Mouse (Mus musculus) lung, postnatal 0 days (tissue): ENCODE data around the gene Nod2. TPM values are rescaled to one million over a fixed set of nuclear protein-coding genes. Genes with fewer than 3 reads are reported as not detected.

Experiments
- ATAC-seq: fragments of 200-750 bp; cut with Nextera tagmentation; 2 replicates; pipeline ENCODE4 v1.8.0; 2017; ENCODE audit warnings: moderate library complexity
- DNase-seq: peaks from one replicate; pipeline ENCODE4 v3.0.0-alpha.2; 2016; ENCODE audit warnings: low spot score
- H3K27ac ChIP-seq: fragments of 300-500 bp; sonication (generic); 2 replicates; pipeline ENCODE4 v1.5.1; 2014; ENCODE audit warnings: antibody characterized with exemption, mild to moderate bottlenecking, low read length, mixed read lengths
- H3K27me3 ChIP-seq: fragments of 300-500 bp; sonication (generic); replicated peaks from 2 replicates; pipeline ENCODE4 v1.6.1; 2014; ENCODE audit warnings: low read length, mixed read lengths; ENCODE audit not compliant: insufficient read depth
- H3K36me3 ChIP-seq: fragments of 300-500 bp; sonication (generic); 2 replicates; pipeline ENCODE4 v1.6.1; 2014; ENCODE audit warnings: low read length, mixed read lengths; ENCODE audit not compliant: insufficient read depth
- H3K4me1 ChIP-seq: fragments of 300-500 bp; sonication (generic); 2 replicates; pipeline ENCODE4 v1.6.1; 2014; ENCODE audit warnings: antibody characterized with exemption, low read depth, low read length, mixed read lengths; ENCODE audit not compliant: insufficient read depth
- H3K4me2 ChIP-seq: fragments of 300-500 bp; sonication (generic); replicated peaks from 2 replicates; pipeline ENCODE4 v1.6.1; 2014; ENCODE audit warnings: low read depth, mild to moderate bottlenecking, low read length, moderate library complexity, mixed read lengths
- H3K4me3 ChIP-seq: fragments of 300-500 bp; sonication (generic); 2 replicates; pipeline ENCODE4 v1.5.1; 2014; ENCODE audit warnings: low read depth, low read length
- H3K9ac ChIP-seq: fragments of 300-500 bp; sonication (generic); replicated peaks from 2 replicates; pipeline ENCODE4 v1.6.1; 2014; ENCODE audit warnings: low read depth, mild to moderate bottlenecking
- H3K9me3 ChIP-seq: fragments of 300-500 bp; sonication (generic); 2 replicates; pipeline ENCODE4 v1.6.1; 2016; ENCODE audit warnings: low read length, mixed read lengths
- CTCF ChIP-seq: IDR thresholded peaks from 2 replicates; pipeline ENCODE4 v1.5.1; 2016; ENCODE audit warnings: antibody characterized with exemption, mild to moderate bottlenecking
- EP300 ChIP-seq: IDR thresholded peaks from 2 replicates; pipeline ENCODE4 v1.6.1; 2016; ENCODE audit warnings: antibody characterized with exemption, mild to moderate bottlenecking, control low read depth
- WGBS: fragments of 180-500 bp; shearing (Covaris S2); extraction: QIAGEN DNeasy Blood & Tissue Kit; methylation state at CpG from one replicate; pipeline ENCODE4 v1.1.7; 2014; 5-methylcytosine and 5-hydroxymethylcytosine counted together
- polyA plus RNA-seq: library from polyadenylated mRNA; unstranded; fragments of >200 nt; fragmentation: Nextera tagmentation; extraction: Ambion mirVana; gene quantifications from 2 replicates; pipeline ENCODE4 v1.2.1, GENCODE M21; 2015

Gene Nod2
- polyA plus RNA-seq, 1 experiment from 2014 or later, result 0.27 TPM

DNA sequence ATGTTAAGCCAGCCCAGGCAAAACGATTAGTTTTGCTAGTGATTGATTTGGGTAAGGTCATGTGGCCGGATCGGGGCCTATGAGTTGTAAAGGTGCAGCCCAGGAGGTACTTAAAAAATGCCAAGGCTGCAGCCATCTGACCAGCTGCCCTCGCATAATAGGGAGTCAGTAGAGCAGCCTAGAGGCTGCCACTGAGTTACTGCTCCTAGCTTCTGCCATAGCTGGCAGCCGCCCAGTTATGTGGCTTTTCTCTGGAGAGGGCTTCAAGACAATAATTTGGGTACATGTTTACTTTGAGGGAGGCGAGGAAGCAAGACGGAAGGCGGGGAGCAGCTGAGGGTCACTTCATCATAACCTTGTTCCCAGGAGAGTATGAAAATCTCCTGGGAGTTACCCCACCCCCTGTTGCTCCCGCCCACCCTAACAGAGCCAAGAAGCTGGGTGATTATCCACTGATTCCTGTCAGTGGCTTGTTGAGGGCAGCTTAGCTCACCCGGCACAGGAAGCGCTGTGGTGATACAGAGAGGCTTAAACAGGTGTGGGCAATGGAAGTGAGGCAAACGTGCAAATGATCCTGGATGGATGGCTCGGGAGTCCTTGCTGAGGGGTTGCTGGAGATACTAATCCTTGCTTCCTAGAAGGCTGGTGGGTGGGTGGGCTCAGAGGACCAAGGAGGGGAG lies 41.6 kb upstream of the Nod2 start:
- Histone ChIP-seq H3K4me1 (no peaks in the 10 kb centered on the region; the same call in 1 of the 2 replicates), H3K27me3 (no peaks in the 10 kb centered on the region), H3K9me3 (no peaks in the 10 kb centered on the region), H3K9ac (no peak overlapping the region), H3K36me3 (no peaks in the 10 kb centered on the region), H3K4me3 (no peak overlapping the region), H3K4me2 (no peak overlapping the region), H3K27ac (no peak overlapping the region)
- ATAC-seq (peak; percentile 54), DNase-seq (peak; percentile 55)
- TF ChIP-seq EP300, result no peak
- no peak for TF ChIP-seq CTCF
- 22% methylated on average over 13 of the region's 13 CpGs for WGBS

DNA sequence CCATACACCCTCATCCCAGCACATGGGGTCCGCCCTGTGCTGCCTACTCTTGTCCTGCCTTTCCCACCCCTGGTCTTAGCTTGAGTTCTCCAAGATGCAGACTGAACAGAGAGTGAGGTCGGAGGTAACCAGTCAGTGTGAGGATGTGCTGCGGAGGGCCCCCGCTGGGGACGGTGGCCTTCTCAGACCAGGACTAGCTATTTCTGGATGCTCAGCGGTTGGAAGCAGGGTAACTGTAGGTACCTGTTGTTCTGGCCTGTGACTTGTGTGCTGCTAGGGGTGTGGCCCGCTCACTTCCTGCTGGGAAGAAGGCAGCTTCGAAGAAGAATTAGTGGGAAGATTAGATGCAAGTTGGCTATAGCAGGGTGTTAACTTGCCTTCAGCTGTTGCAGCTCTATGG lies 38.1 kb upstream of the Nod2 start:
- Histone ChIP-seq H3K27me3 (no peaks in the 10 kb centered on the region), H3K27ac (no peak overlapping the region)
- 82% methylated on average over 8 of the region's 8 CpGs for WGBS

DNA sequence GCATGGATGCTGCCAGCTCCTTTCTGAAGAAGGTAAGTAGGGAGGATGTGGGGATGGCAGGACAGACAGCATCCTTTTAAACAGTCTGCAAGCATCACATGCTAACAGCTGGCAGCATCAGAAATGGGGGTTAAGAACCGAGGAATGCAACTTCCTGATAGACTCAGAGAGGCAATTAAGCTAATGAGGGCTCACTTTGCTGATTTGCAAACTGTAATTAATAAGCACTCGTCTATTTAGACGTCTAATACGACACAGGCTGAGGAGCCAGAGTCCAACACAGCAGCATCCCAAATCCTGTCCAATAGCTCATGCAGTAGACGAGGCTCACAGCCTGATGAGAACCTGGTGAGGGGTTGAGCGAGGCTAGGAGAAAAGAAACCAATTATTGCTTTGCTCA lies 36.8 kb upstream of the Nod2 start:
- Histone ChIP-seq H3K9ac (no peak overlapping the region), H3K4me3 (no peak overlapping the region), H3K36me3 (no peaks in the 10 kb centered on the region), H3K27ac (no peak overlapping the region), H3K4me1 (no peaks in the 10 kb centered on the region; the same call in 1 of the 2 replicates), H3K9me3 (no peaks in the 10 kb centered on the region), H3K27me3 (no peaks in the 10 kb centered on the region), H3K4me2 (no peak overlapping the region)
- DNase-seq (no peak), ATAC-seq (no peak)
- TF ChIP-seq EP300 (no peak), CTCF (no peak)
- WGBS, result 78% methylated on average over 6 of the region's 6 CpGs

More for the DNA sequence above, 38.1 kb upstream of the Nod2 start:
- no peak for ATAC-seq
- no peak for DNase-seq
- Histone ChIP-seq H3K9me3 (no peaks in the 10 kb centered on the region), H3K9ac (no peak overlapping the region), H3K36me3 (no peaks in the 10 kb centered on the region), H3K4me3 (no peak overlapping the region), H3K4me1 (no peaks in the 10 kb centered on the region; the same call in 1 of the 2 replicates), H3K4me2 (no peak overlapping the region)
- TF ChIP-seq CTCF (no peak), EP300 (no peak)

DNA sequence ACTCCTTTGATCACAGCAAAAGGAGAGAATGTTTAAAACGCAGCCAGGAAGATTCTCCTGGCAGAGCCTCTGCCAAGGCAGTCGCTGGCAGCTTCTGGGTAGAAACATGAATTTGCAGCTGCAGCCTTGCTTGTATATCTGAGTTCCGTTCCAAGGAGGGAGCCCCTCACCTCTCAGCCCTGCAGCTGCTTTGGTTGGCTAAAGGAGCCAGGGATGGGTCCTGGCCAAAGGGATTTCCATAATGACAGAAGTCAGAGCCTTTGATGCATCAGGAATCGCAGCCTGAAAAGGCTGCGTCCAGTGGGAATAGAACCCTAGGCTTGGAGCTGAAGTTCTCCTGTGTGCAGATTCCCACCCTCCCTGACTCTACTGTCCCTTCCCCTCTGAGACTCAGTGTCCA lies 32.1 kb upstream of the Nod2 start:
- Histone ChIP-seq H3K4me2 (no peak overlapping the region), H3K4me3 (no peak overlapping the region), H3K9ac (no peak overlapping the region), H3K27me3 (no peaks in the 10 kb centered on the region), H3K4me1 (no peaks in the 10 kb centered on the region), H3K36me3 (no peaks in the 10 kb centered on the region), H3K27ac (no peak overlapping the region), H3K9me3 (no peaks in the 10 kb centered on the region)
- WGBS, result 58% methylated on average over 5 of the region's 5 CpGs
- ATAC-seq (no peak), DNase-seq (no peak)
- TF ChIP-seq EP300, result no peak
- TF ChIP-seq CTCF, result no peak

DNA sequence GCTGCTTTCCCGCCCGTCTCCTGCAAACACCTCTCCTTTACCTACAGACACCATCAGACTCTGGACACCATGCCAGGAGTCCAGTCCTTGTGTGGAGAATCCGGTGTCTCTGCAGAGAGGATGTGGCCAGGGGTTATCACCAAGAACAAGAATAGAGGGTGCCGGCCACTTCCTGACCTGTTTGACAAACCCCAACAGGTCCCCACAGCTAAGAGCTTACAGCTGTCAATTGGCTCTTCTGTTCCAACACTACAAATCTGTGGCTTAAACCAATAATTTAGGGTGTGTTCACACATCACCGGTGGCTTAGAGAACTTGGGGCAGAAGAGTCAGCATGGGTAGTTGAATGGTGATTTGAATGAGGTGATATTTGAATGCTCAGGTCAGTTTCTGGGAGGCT lies 28.5 kb upstream of the Nod2 start:
- Histone ChIP-seq H3K4me3 (no peak overlapping the region), H3K27me3 (no peaks in the 10 kb centered on the region), H3K27ac (no peak overlapping the region), H3K4me1 (no peaks in the 10 kb centered on the region), H3K36me3 (no peaks in the 10 kb centered on the region), H3K4me2 (no peak overlapping the region), H3K9me3 (no peaks in the 10 kb centered on the region), H3K9ac (no peak overlapping the region)
- TF ChIP-seq CTCF (no peak), EP300 (no peak)
- ATAC-seq (no peak), DNase-seq (no peak)
- 46% methylated on average over 5 of the region's 5 CpGs for WGBS

DNA sequence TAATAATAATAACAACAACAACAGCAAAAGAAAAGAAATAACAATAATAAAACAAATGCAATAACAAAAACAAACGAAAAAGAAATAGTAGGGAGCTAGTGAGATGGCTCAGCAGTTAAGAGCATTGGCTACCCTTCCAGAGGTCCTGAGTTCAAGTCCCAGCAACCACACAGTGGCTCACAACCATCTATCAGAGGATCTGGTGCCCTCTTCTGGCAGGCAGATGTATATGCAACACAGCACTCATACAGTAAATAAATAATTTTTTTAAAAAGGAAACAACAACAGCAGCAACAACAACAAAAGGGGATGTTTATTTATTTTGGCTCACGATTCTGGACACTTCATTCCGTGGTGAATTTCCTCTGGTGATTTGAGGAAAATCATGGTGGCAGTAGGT lies 27.6 kb upstream of the Nod2 start:
- DNase-seq, result no peak
- WGBS, result 65% methylated on average over 3 of the region's 3 CpGs
- H3K27me3 ChIP-seq, result no peaks in the 10 kb centered on the region

DNA sequence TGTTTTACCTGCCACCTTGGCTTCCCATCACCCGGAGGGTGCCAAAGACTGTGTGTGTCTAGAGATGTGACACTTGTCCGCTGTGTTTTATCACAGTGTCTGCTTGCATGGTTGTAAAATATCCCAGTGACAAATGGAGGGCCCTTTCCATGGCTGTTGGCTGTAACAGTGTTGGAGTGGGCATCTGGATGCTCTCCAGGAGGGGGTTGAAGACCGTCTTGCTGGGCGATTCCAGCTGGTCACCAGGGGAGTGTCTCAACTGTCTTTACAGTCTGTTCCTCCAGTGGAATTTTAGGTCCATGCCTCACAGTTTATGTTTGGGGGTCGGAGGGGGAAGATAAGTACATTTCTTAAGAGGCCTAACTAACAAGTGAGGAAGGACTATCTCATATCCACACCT lies 26.2 kb upstream of the Nod2 start:
- Histone ChIP-seq H3K4me2 (no peak overlapping the region), H3K9ac (no peak overlapping the region), H3K27ac (no peak overlapping the region), H3K27me3 (no peaks in the 10 kb centered on the region), H3K36me3 (no peaks in the 10 kb centered on the region), H3K4me3 (no peak overlapping the region), H3K4me1 (no peaks in the 10 kb centered on the region), H3K9me3 (no peaks in the 10 kb centered on the region)
- DNase-seq, result no peak
- 45% methylated on average over 5 of the region's 5 CpGs for WGBS
- no peak for TF ChIP-seq CTCF
- no peak for TF ChIP-seq EP300
- no peak for ATAC-seq

More for the DNA sequence above, 27.6 kb upstream of the Nod2 start:
- Histone ChIP-seq H3K4me2 (no peak overlapping the region), H3K36me3 (no peaks in the 10 kb centered on the region), H3K9ac (no peak overlapping the region), H3K27ac (no peak overlapping the region), H3K4me1 (no peaks in the 10 kb centered on the region), H3K4me3 (no peak overlapping the region), H3K9me3 (no peaks in the 10 kb centered on the region)
- TF ChIP-seq EP300 (no peak), CTCF (peak; percentile 68)
- no peak for ATAC-seq
